Mouse (Mus musculus) kidney, postnatal 4 days (tissue): Measurements from ENCODE around the gene Olfr832.
"Not testable (repeated sequence)": the region's sequence is repeated elsewhere in the genome, so short reads cannot be mapped to it uniquely, and the experiment has no call there.

ENCODE experiments used
- DNase-seq, 2 experiments: peaks; one replicate each; pipeline ENCODE4 v3.0.0; 2021; ENCODE audit warnings: mixed read lengths in 2 of 2

Olfr832 gene

GRCm38 (mm10) chr9:18936822-18937221 lies at the start of gene Olfr832:
Gene Olfr832 (plus strand): TSS chr9:18937122.
- DNase-seq, result not testable (repeated sequence)

- DNase-seq, result not testable (repeated sequence)
These were observed 29.2 kb upstream of the Olfr832 start for GRCm38 (mm10) chr9:18907699-18908098.

GRCm38 (mm10) chr9:18927921-18928320 lies 9.0 kb upstream of the Olfr832 start:
- not testable (repeated sequence) for DNase-seq

GRCm38 (mm10) chr9:18962021-18962420 lies 25.1 kb downstream of the Olfr832 start:
- DNase-seq, result no peak

GRCm38 (mm10) chr9:18987690-18988089 lies 50.8 kb downstream of the Olfr832 start, which contains the start of gene Olfr834:
Gene Olfr834 (plus strand): TSS chr9:18987990.
- no peak for DNase-seq
